Mouse (Mus musculus): ENCODE measurements around the gene Tex261.

Tex261 gene

GRCm38 (mm10) chr6:83750171-83750684, 25.4 kb downstream of the Tex261 start:
- peak; percentile 18 for DNase-seq

- DNase-seq = no peak
These were observed 26.3 kb downstream of the Tex261 start for GRCm38 (mm10) chr6:83749286-83749685.

GRCm38 (mm10) chr6:83745466-83745865, 30.1 kb downstream of the Tex261 start:
- DNase-seq = no peak

GRCm38 (mm10) chr6:83744557-83744956, 31.1 kb downstream of the Tex261 start:
- no peak for DNase-seq

- DNase-seq = no peak
These were observed 31.5 kb downstream of the Tex261 start for GRCm38 (mm10) chr6:83744126-83744525.

GRCm38 (mm10) chr6:83743212-83743611, 32.4 kb downstream of the Tex261 start:
- no peak for DNase-seq

- no peak for DNase-seq
These were observed 32.9 kb downstream of the Tex261 start, which contains the start of gene Atp6v1b1 for GRCm38 (mm10) chr6:83742761-83743160. Gene Atp6v1b1, plus strand, starts transcription at chr6:83742990.

- DNase-seq = no peak
These were observed 37.0 kb downstream of the Tex261 start for GRCm38 (mm10) chr6:83738596-83738995.

GRCm38 (mm10) chr6:83737311-83737710, 38.3 kb downstream of the Tex261 start:
- DNase-seq = no peak

GRCm38 (mm10) chr6:83731128-83731527, 44.5 kb downstream of the Tex261 start:
- DNase-seq = no peak

- DNase-seq = no peak
These were observed 46.2 kb downstream of the Tex261 start for GRCm38 (mm10) chr6:83729350-83729970.

GRCm38 (mm10) chr6:83728488-83728887, 47.1 kb downstream of the Tex261 start:
- no peak for DNase-seq

GRCm38 (mm10) chr6:83727178-83727577, 48.4 kb downstream of the Tex261 start:
- no peak for DNase-seq

GRCm38 (mm10) chr6:83722526-83722925, 53.1 kb downstream of the Tex261 start:
- DNase-seq = no peak
